Mouse (Mus musculus) thymus, postnatal 25 days (tissue): Measurements from ENCODE around the gene Coa7.
"Not testable (repeated sequence)": the region's sequence is repeated elsewhere in the genome, so short reads cannot be mapped to it uniquely, and the experiment has no call there.

Source experiments
- DNase-seq: peaks from one replicate; pipeline ENCODE4 v3.0.0; 2022

Gene Coa7

DNA sequence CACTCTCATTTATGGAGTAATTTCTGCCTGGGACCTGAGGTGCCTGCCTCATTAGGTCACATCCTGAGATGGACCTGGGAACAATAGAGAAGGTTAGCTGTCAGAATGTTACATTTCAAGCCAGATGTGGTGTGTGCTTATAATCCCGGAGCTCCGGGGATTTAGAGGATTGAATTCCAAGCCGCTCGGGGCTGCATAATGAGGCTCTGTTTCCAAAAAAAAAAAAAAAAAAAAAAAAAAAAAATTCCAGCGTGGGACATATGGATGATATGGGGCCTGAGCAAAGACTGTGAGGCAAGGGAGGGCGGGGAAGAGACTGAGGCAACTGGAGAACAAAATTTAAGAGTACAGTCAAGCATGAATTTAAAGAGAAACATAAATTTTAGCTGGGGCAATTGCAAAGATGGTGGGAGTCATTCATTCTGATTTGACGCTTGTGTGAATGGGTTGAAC, 16.7 kb downstream of the Coa7 start:
- DNase-seq: no peak

DNA sequence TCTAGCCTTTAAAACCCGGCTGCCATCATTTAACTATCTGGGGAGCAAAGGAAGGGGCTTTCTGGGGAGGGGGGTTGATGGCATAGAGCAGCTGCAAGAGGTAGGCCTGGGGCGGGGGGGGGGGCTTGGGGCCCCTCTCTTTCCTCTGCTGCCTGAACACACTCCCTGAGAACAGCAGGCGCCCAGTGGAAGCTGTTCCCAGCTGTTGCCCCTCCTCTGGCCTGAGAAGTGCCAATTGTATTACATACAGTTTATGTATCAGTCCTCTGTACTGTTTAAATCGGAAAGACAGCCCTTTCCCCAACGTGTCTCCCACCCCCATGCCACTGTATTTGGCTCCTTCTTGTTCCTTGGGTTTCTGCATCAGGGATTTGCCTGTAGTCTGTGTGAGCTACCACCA, 17.9 kb downstream of the Coa7 start:
- no peak for DNase-seq

DNA sequence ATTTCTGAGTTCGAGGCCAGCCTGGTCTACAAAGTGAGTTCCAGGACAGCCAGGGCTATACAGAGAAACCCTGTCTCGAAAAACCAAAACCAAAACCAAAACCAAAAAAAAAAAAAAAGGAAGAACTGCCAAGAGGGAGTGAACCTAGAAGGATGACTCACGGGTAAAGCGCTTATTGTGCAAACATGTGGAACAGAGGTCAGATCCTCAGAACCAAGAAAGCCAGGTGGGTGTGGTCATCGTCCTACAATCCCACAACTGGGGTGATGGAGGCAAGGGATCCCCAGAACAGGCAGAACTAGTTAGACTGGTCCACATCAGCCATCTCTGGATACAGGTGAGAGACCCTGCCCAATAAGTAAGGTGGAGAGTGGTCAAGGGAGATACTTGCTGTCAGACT, 19.2 kb downstream of the Coa7 start:
- no peak for DNase-seq

DNA sequence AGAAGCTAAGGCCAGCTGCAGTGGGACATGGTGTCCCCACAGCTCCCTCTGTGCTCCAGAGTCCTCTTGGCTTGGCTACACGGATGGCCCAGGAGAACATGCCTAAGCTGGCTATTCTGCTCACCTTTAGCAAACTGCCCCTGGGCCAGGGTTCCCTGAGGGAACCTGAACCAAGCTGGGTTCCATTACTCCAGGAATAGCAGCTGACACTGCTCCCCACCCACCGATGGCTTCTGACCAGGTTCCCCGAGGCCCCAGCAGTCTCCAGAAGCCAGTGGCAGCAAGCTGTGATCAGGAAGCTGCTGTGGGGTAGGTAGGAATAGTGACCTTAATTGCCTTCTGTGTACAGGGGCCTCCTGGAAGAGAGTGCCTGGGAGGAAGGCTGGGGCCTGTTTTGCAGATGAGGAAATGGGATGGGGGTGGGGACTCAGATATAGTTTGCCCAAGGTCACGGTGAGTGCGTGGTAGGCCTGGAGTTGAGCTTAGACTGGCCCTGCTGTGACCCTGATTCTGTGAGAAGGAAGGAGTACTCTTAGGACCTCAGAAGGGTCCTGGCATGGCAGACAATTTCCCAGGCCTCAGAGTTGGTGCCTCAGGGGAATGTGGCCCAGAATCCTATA, 20.4 kb downstream of the Coa7 start:
- no peak for DNase-seq

DNA sequence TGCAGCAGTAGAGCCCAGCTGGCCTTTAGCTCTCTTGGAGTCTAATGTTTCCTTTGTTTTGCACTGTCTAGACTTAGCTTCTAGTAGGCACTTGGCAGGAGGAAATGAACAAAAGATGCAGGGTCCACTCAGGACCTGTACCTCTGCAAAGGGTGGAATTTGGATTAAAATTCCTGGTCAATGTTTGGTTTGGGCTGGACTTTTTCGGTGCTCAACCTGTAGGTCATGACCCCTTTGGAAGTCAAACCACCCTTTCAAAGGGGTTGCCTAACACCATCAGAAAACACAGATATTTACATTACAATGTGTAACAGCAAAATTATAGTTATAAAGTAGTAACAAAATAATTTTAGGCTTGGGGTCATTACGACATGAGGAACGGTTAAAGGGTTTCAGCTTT, 21.1 kb downstream of the Coa7 start:
- no peak for DNase-seq

DNA sequence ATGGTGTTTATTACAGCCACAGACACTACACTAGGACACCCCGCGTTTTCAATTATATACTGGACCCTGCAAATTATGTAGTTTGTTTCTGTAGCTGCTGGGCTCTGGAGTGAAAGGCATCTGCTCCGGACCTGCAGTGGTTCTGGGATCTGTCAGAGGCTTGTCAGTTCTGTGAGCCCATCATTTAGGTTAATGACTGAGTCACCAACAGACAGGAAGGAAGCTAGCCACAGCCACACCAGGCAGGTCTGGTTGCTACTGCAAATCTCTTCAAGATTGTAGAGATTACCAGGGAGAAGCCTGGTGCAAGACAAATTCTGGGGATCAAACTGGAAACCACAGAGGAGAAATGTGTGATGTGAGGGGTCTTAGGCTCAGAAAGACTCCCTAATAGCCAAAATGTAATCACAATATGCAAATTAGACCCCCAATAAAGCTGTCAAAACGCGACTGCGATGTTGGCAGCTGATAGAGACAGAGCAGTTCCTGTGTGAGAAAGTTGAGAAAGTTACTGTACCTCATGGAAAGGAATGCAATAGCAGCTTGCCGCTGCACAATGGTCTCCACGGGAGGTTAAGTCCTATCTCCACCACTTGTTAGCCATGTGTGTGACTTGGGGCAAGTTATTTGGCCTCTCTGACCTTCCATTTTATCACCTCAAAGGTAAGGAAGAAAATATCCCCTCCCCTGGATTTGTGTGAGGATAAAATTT, 22.1 kb downstream of the Coa7 start:
- DNase-seq: no peak

DNA sequence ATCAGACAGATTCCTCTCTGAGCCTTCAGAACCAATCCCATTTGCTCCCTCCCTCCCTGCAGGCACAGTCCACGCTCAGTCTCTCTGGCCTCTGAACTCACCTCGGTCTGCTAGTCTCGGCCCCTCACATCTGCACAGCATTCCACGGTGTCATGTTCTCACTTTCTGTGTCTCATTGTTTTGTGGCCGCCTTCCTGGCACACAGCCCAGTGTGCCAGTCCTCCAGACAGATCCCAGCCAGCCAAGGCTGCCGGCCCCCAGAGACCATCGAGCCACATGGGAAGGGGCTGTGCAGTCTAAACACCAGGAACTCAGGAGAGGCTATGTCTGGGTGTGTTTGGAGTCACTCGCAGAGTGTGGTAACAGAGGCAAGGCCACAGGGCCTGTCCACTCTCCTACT, 22.9 kb downstream of the Coa7 start:
- no peak for DNase-seq

DNA sequence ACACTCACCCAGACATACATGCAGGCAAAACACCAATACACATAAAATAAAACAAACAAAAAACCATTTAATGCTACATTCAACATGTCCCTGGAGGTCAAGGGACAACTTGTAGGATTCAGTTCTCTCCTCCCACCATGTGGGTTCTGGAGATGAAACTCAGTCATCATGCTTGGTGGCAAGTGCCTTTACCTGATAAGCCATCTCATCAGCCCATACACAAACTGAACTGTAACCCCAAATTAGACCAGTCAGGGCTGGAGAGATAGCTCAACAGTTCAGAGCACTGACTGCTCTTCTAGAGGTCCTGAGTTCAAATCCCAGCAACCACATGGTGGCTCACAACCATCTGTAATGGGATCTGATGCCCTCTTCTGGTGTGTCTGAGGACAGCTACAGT, 25.7 kb downstream of the Coa7 start:
- not testable (repeated sequence) for DNase-seq

DNA sequence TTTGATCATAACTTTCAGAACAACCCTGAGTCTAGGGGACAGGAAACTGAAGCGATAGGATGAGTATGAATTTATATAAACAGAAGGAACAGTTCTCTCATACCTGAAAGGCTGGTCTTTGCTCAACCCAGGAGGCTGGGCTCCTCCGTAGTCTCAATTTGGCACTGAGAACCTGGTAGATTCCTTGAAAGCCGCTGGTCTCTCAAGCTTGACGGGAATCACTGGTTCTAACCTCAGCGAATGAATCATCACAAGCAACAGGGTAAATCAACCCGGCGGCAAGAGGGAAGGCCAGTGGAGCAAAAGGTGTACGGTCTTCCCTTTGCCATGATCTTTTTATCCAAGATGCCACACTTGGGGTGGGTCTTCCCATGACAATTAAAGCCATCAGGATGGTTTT, 29.5 kb downstream of the Coa7 start:
- DNase-seq: no peak

DNA sequence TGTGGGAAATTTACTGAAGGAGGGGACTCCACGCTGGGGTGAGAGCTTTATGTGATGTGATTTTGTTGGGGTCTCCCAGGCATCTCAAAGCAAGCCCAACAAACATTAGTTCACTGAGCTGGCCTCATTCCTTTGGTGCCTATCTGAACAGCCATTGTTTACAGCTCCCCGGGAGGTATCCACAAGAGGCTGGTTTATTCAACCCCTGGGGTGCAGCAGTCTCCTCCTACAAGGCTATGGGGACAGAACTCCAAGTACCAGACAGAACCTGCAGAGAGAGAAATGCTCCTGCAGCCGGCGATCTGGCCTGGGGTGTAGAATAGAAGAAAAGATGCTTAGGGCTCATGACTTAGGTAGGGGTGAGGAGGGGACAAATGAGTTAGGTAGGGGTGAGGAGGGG, 30.6 kb downstream of the Coa7 start:
- no peak for DNase-seq

DNA sequence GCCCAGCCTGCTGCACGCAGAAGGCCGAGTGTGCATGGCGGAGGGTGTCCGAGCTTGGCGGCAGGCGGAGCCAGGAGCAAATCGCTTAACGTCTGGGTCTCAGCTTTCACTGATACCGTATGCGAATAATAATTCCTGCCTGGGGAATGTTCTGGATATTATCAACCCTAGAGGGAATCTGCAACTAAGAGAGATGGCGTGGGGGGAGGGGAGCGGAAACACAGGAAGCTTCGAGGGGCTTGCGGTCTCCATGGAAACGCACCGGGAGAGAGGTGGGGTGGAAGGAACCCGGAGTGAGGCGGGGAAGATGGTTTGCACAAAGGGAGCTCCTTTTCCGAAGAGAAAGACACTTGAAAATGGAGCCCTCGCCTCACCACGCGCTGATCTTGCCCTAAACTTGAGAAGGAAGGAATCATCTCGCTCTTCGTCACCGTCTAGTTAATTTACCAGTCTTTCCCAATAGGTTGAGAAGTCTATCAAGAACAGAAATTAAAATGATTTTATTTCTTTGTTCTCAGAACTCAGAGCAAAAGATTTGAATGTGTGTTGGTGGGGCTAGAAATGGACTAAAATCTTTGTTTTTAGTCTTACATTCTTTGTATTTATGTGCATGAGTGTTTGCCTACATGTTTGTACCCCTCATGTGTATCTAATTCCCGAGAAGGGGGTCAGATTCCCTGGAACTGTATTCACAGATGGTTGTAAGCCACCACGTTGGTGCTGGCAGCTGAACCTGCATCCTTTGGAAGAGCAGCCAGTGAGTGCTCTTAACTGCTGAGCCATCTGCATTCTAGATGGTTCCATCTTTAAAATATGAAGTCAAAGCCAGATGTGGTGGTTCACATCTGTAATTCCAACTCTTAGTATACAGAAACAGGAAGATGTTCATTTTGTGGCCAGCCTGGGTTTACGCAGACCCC, 32.5 kb downstream of the Coa7 start:
- DNase-seq: peak; percentile 43

DNA sequence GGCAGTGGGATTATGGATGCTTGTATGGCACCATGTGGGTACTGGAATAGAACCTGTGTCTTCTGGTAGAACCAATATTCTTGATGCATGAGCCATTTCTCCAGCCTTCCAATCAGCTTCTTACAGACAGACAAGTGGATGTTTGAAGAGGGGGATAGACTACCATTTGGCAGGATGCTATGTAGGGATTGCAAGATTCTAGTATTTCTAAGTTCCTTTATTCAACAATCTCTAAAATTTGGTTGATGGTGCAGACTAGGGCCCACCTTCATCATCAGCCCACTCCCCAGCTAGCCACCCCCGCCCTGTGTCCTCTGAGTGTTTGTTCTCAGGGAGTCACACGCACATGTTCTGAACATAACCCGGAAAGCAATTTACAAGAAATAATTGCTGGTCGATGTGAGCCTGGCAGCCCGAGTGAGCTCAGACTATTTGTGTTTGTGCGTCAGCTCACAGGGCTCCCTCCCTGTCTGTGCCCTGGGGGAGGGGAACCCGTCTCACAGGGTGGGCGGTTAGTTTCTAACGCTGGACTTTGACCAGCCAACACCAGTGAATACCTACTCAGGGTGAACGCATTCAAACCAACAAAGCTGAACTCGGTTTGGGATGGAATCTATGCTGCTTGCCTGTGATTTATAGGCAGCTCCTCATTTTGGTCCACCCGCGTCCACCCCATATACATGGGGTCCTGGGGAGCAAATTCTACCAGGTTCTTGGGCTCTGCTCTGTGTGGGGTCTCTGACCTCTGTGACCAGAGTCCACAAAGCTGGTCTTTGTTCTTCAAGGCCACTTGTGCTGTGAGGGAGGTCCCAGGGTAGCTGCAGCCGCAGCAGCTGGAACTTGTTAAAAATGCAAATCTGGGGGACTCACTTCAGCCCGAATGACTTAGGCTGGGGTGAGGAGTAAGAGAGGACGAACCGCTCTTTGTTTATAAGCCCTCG, 34.7 kb downstream of the Coa7 start:
- DNase-seq: no peak

DNA sequence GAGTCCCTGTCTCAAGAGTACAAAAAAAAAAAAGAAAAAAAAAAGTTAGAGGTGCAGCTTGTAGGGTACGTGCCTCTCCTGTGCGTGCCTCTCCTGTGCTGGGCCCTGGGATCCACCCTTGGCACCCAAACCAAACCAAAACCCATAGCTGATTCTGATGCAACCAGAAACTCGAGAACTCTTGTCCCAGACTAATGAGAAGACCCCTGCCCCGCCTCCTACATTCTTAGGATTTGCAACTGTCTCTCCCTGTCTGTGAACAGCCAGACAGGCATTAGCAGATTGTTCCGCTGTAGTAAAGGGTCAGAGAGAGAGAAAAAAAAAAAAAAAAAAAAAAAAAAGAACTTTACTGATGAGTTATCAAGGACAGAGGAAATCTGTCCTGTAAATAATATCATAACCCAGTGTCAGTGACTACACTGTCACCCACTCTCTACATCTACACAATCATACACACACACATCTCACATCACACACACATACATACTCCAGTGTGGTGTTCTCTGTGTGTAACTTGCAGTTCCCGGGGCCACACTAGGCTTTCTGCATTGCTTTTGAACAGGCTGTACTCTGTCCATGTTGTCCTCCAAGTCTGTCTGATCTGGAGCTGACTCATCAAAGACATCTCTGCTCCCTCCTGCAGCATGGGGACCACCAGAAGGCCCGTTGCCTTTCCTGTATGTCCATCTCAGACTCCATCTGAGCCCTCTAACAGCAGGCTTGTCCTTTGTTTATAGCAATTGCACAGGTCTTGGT, 35.6 kb downstream of the Coa7 start:
- no peak for DNase-seq

DNA sequence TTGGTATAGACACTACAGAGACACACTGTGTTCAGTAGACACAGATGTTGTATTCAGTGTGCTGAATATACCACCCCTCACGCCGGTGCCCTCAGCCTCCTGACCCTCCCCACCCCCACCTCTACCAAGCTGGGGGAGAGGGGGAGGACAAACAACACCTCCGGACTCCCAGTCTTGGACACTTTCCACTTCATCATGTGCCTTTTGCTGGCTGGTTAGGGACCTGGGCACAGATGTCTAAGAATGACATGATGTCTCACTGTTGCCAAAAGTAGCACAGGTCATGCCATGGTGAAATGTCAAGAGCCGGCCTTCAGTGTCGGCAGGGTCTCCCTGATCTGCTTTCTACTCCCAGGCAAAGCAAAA, 36.2 kb downstream of the Coa7 start:
- no peak for DNase-seq

DNA sequence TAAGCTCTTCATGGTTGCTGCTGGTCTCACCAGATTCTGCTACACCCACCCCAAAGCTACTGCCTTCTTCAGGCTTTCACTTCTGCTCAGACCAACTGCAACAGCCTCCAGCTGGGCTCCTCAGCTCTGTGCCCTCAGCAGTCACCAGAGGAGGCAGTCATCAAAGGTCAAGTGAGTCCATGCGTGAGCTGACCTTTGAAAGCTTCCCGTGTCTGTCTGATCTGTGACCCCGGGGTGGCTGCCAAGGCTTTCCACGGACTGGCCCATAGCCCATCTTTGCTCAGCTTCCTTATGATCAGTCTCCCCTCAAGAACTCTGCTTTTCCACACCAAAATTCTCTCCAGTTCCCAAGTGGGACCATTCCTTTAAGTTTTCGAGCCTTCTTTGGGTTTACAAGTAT, 41.3 kb downstream of the Coa7 start:
- DNase-seq: no peak

DNA sequence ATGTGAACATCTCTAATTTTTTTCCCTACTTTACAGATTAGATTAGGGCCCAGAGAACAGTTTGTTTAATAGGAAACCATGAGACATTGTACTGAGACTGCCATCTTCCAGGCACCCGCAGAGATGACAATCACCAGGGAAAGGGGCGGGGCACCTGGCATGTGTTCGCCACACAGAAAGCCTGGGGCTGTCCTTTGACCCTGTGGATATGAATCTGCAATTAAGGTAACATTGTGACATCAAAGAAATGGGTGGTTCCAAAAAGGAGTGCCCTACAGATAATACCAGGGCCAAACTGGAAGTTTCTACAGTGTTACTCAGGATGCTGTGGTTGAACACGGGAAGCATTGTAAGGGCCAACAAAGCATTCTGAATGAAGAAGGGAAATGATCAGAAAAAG, 42.5 kb downstream of the Coa7 start:
- DNase-seq: no peak

DNA sequence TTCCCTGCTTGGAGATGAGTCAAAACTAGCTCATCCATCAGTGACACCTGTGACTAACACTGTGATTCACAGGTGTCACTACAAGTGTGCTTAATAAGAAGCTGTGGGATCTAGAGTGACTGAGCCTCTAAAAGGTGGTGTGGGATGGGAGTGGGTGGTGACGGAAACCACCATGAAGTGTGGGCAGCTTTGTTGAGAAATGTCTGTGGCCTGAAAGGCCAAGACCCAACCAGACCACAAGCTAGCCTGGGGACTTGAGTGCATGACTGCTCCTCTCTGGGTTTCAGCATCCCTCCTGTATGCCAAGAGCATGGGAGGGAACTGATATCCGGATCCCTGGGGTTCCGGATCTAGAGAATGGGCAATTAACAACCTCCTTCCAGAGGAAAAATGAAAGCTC, 43.5 kb downstream of the Coa7 start:
- DNase-seq: no peak

DNA sequence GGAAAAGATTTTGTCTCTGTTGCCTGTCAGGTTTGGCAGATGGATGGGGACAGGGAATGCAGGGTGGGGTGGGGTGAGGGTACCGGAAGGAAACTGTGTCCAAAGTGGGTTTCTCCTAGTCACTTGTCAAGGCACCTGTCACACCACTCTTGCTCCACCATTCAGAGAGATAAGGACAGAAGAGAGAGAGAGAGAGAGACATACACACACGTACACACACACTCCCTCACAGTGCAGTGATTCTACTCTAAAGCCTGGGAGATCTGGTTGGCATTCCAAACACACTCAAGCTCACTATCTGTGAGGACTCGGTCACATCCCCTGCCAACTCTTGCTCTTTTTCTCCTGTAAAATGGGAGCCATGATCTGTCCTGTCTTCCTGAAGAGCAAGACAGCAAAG, 44.2 kb downstream of the Coa7 start:
- DNase-seq: no peak

DNA sequence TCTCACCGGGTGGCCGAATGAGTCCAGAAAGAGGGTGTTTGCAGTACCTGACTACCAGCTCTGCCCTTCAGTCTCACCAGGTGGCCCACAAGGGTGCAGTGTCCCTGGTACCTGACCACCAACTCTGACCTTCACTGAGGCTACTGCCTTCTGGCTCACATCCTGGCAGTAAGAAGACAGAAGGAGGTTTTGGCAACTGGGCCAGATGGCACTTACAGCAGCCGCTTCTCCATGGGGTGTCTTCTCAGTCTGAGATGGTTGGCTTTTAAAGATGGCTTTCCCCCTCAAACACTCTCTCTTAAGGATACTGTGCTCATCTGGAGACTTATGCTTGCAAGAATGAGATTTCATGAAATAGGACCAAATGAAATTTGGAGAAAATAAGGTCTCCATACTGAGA, 51.5 kb downstream of the Coa7 start:
- DNase-seq: no peak

DNA sequence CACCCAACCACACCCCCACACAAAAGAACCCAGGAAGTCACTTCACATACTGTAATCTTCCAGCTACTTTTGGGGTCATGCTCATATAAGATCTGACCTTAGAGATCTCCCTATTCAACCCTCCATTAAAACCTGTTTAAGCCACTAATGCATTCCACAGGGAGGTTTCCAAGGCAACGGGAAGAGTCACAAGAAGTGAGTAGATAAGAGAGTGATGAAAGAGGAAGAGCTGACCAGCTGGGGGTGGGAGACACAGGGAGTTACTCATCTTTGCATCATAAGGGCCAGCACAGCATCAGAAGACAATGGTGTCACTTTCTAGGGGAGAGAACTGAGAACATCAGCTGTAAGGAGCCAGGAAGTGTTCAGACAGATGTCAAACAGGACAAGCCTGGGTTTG, 52.2 kb downstream of the Coa7 start:
- DNase-seq: no peak

DNA sequence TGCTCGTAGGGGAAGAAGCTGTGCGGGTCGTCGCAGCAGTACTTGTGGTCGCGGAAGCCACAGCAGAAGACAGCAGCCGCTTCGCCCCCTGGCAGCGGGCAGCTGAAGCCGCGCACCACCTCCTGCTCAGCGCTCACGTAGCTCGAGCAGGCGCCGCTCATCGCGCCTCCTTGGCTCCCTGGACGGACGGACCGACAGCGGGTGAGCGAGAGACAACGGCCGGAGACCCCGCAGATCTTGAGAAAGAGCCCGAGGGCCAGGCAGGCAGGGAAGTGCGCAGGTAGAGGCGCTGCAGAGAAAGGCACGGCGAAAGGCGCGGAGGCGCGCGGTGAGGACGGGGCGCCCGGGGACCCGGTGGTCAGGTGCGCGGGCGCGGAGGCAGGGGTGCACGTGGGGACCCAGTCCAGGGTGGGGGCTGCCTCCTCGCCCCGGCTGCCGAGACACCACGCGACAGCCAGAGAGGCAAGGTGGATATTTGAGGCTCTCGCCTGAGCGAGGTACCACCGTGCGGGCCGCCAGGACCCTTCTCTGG, 55.3 kb downstream of the Coa7 start, which contains the start of gene Shisal2a:
Gene Shisal2a (minus strand): TSS at position 167 of the 532 bp plus-strand sequence.
- DNase-seq: peak; percentile 6

DNA sequence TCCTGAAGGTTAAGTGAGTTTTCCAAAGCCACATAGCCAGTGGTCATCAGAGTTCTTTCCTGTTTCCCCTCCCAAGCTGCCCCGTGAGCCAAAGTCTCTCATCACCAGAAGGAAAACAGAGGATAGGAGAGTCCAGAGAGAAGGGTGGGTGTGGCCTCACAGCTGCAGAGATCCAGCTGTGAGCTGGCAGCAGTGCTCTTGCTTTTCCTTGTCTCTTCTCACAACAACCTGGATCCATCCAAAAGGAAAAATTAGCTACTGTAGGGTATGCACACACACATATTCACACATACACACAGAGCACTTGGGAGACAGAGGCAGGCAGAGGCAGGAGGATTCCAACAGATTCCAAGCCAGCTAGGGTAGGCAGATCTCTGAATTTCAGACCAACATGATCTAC, 58.1 kb downstream of the Coa7 start:
- DNase-seq: no peak
